Mouse (Mus musculus) forebrain, embryonic 13.5 days (tissue): ENCODE measurements at regions not wholly inside any gene's neighbourhood (a gene's known extent, or its start where the extent isn't known, plus 50 kb on each side); places are given as distances from the start of the nearest gene placed in this dataset.

Source experiments
- ATAC-seq: fragments of 200-750 bp; cut with Nextera tagmentation; 2 replicates; pipeline ENCODE4 v1.8.0; 2017
- H3K27ac ChIP-seq: fragments of 300-500 bp; sonication (generic); 2 replicates; pipeline ENCODE4 v1.5.1; 2015; ENCODE audit warnings: inconsistent platforms, mild to moderate bottlenecking, moderate library complexity
- H3K27me3 ChIP-seq: fragments of 300-500 bp; sonication (generic); 2 replicates; pipeline ENCODE4 v1.6.1; 2015; ENCODE audit warnings: mild to moderate bottlenecking, inconsistent platforms
- H3K36me3 ChIP-seq: fragments of 300-500 bp; sonication (generic); 2 replicates; pipeline ENCODE4 v1.6.1; 2015; ENCODE audit warnings: mild to moderate bottlenecking, inconsistent platforms; ENCODE audit not compliant: poor library complexity, severe bottlenecking
- H3K4me1 ChIP-seq: fragments of 300-500 bp; sonication (generic); 2 replicates; pipeline ENCODE4 v1.6.1; 2015; ENCODE audit warnings: inconsistent platforms
- H3K4me2 ChIP-seq: fragments of 300-500 bp; sonication (generic); 2 replicates; pipeline ENCODE4 v1.6.1; 2015; ENCODE audit warnings: inconsistent platforms, mild to moderate bottlenecking, moderate library complexity
- H3K4me3 ChIP-seq: fragments of 300-500 bp; sonication (generic); 2 replicates; pipeline ENCODE4 v1.5.1; 2015; ENCODE audit warnings: mild to moderate bottlenecking, inconsistent platforms
- H3K9ac ChIP-seq: fragments of 300-500 bp; sonication (generic); 2 replicates; pipeline ENCODE4 v1.6.1; 2015; ENCODE audit warnings: mild to moderate bottlenecking, inconsistent platforms
- H3K9me3 ChIP-seq: fragments of 300-500 bp; sonication (generic); replicated peaks from 2 replicates; pipeline ENCODE4 v1.6.1; 2016; ENCODE audit warnings: inconsistent platforms
- WGBS: fragments of 180-500 bp; shearing (Covaris S2); methylation state at CpG from one replicate; pipeline ENCODE4 v1.1.7; 2015; 5-methylcytosine and 5-hydroxymethylcytosine counted together

- no peak overlapping the region for H3K4me3 ChIP-seq
- no peak overlapping the region for H3K4me2 ChIP-seq
- WGBS, result 84% methylated on average over 1 of the region's 1 CpGs
- no peak overlapping the region for H3K27ac ChIP-seq
- no peak overlapping the region for H3K9ac ChIP-seq
- ATAC-seq, result no peak
- H3K4me1 ChIP-seq, result no peaks in the 10 kb centered on the region
- no peaks in the 10 kb centered on the region for H3K9me3 ChIP-seq
- H3K27me3 ChIP-seq, result no peaks in the 10 kb centered on the region
- H3K36me3 ChIP-seq, result no peaks in the 10 kb centered on the region
Measured at GRCm38 (mm10) chr1:122687080-122687479, 1119.3 kb upstream of the Ddx18 start.

DNA sequence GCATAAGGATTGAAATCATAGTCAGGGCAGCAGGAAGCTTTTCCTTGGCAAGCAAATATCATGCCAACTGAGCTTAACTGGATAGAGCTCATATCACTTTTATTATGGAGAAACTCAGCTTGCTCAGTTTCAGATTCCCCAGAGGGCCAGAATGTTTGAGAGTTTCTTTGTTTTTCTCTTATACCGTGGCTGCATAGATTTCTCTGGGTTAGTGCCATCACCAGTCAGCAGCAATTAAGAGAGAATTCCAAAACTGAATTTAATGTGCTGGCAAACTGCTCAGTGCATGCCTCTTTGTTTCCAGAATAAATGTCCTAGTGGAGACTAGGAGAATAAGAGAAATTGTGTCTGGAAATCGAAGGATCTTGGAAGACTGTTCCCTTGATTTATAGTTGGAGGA is 1100.3 kb upstream of the Ddx18 start:
- H3K36me3 ChIP-seq, result no peaks in the 10 kb centered on the region
- H3K9ac ChIP-seq, result no peak overlapping the region
- 46% methylated on average over 2 of the region's 2 CpGs for WGBS
- no peak overlapping the region for H3K27ac ChIP-seq
- no peak overlapping the region for H3K4me3 ChIP-seq
- no peaks in the 10 kb centered on the region for H3K4me1 ChIP-seq
- H3K4me2 ChIP-seq, result no peak overlapping the region
- H3K9me3 ChIP-seq, result no peaks in the 10 kb centered on the region
- H3K27me3 ChIP-seq, result no peaks in the 10 kb centered on the region
- no peak for ATAC-seq

DNA sequence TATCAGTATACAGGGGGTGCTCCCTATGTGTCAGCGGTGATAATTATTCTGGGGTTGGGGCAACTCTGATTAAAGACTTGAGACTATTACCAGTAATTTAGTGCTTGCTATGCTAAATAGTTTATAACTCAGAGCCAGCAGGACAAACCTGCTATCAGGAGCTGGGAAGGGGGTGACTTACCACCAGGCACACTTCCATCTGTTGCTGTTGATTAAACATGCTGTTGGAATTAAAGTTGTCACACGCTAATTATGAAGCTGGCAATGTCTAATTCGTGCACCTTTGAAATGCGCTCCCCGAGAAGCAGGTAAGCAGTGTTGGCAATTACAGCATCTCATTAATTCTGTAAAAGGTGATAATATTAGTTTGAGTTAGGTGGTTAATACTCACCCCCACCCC is 1099.8 kb upstream of the Ddx18 start:
- ATAC-seq, result peak; percentile 43; the same call in 1 of the 2 replicates
- Histone ChIP-seq H3K9me3 (no peaks in the 10 kb centered on the region), H3K4me2 (no peak overlapping the region), H3K27ac (no peak overlapping the region), H3K27me3 (no peaks in the 10 kb centered on the region), H3K4me3 (no peak overlapping the region), H3K4me1 (no peaks in the 10 kb centered on the region), H3K9ac (no peak overlapping the region), H3K36me3 (no peaks in the 10 kb centered on the region)
- WGBS, result 36% methylated on average over 5 of the region's 5 CpGs
